Mouse (Mus musculus) naive thymus-derived CD4-positive, alpha-beta T cell, adult 2 months (primary cell): ENCODE measurements at regions not wholly inside any gene's neighbourhood (a gene's known extent, or its start where the extent isn't known, plus 50 kb on each side); places are given as distances from the start of the nearest gene placed in this dataset.

Source experiments
- DNase-seq: peaks from one replicate; pipeline ENCODE4 v3.0.0-alpha.2; 2011; ENCODE audit warnings: low read depth

DNA sequence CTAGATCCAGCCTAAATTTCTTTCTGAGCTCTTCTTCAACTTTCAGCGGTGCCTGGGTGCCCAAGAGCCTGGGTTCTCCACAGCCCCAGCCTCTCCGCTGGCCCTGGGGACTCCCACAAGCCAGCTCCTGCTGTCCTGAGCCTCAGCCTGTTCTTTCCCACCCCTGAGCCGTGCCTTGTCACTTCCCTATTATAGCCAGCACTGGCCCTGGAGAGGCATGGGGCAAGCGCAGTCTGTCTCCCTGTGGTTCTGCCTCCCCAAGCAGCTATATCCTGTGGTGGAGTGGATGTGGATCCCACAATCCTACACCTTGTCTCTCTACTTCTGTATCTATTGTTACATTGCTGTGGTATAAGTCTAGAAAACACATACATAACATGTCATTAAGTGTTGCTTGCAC lies 128.6 kb upstream of the Hgf start:
- DNase-seq, result no peak

DNA sequence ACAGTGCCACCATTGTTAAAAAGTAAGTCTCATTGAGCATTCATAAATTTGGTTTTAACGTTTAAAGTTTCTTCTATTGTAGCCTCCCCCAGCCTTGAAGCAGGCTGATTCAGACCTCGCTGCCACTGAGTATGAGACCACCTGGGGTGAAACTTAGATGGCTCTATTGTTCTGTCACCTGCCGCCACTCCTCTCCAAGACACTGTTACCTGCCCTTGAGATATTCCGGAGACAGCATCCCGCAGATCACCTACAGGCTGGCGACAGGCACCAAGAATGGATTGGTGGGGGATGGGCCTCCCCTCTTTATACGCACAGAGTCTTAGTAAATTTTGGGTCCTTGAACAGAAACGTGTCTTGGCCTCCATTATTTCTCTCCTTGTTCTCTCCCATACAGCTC lies 128.0 kb upstream of the Hgf start:
- DNase-seq, result no peak

DNA sequence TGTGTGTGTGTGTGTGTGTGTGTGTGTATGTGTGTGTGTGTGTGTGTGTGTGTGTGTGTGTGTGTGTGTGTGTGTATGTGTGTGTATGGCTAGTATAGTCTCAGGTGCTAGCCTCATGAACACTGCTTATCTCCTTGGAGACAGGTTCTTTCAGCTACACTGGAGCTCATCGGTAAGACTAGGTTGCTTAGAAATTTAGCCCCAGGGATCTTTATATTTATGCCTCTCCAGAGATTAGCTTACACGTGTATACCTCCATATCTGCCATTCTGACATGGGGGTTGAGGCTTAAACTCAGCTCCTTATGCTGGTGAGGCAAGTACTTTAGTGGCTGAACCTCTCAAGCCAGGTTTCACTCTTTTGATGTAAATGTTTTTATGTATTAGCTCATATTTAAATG lies 127.0 kb upstream of the Hgf start:
- DNase-seq, result no peak

DNA sequence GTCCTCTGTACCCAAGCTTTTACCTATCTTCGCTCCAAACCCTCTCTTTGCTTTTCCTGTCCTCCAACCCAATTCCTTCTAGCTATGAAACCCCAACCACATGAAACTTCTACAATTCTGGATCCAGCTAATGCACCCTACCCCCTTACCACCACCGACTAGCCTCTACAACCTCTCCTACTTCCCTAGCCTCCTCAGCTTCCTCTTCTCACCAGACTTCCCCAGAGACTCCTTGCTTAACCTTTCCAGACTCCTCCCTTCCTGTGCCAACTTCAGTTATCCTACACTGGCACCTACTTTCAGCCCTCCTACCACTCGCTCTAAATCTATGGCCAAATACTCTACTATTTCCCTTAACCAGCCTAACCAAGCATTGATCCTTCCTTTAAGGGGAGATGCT lies 118.7 kb upstream of the Hgf start:
- no peak for DNase-seq

DNA sequence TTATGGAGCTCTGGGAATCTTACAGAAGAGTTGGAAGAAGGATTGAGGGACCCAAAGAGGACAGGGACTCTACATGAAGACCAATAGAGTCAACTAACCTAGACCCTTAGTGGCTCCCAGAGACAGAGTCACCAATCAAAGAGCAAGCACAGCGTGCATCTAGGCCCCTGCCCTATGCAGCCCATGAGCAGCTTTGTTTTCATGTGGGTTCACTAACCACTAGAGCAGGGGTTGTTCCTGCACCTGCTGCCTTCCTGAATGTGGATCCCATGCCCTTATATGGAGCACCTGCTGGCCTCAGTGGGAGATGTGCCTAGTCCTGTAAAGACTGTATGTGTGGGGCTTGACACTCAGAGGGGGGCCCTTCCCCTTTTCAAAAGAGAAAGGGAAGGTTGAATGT lies 108.2 kb upstream of the Hgf start:
- DNase-seq, result no peak

DNA sequence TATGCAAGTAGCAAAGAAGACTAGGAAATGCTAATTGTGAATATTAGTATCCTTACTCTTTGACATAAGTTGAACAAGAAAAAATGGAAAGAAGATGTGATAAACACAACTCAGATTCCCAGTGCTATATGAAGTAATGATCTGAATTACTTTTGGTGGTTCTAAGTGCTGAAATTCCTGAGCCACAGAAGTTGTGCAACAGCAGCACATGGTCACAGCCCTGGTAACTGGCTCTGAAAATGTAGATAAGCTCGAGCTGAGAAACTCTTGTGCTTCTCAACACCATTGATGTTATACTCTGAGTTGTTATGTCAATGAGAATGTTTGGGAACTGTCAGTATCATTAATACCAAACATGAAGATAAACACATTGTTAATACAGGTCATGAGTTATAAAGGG lies 106.3 kb upstream of the Hgf start:
- no peak for DNase-seq

DNA sequence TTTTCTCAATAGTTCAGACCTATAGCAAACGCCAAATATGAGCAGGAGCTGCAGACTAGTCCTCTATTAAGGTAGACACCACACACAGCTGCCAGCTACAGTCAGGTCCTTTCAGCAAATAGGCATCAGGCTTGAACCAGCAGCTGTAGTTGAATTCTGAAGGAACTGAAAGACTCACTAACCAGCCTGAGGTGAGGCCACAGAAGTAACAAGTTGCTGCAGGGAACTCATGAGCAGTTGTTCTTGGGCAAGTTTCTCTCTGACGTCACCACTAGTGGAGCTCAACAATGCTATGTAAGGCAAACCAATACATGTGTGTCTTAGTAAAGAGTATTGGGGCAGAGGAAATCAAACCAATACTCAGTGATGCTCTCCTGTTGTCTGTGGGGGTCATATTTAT lies 91.5 kb upstream of the Hgf start:
- no peak for DNase-seq

DNA sequence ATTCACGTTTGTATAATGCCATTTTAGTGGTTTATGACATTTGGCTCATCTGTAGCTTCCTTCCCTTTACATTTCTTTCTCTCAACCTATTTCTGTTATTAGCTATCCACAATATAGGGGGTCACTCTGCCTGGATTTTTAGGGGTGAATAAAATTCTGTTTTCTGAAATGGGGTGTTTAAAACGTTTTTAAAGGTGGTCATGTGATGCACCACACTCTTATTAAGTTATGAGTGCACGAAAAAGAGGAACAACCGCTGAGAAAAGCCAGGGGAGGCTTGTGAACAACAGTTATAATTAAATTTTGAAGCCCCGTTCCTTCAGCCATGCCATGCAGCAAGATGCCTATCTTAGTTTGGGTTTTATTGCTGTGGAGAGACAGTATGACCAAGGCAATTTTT lies 87.0 kb upstream of the Hgf start:
- no peak for DNase-seq

DNA sequence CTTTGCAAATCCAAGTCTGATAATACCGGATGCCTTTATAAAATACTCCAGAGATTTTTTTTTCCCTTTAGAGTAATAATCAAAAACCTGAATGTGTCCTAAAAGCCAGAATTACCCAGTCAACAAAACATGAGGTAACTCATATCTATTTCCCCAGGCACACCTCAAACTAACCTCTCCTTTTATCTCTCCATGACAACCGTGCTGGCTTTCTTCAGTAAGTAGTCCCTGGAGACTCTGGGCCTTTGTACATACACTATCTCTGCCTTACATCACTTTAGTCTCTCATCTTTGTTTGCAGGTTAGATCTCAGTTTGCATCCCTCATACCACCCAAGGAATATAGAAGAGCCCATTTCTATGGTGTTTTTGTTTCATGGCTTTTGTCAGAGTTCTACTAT lies 84.7 kb upstream of the Hgf start:
- no peak for DNase-seq

DNA sequence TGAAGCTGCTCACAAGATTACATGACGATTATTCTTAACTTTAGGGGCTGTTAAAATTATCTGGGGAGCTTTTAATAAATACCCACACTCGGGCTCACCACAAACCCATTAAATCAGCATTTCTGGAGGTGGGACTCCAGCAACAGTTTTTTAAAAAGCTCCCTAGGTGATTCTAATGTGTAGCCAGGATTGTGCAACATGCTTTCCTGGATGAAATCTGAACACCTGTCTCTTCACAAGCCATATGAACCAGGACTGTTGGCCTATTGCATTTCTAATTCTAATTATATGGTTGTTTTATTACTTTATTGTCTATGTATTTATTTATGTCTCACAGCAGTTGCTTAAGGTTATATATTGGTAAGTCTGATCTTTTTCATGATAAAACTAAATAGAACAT lies 84.1 kb upstream of the Hgf start:
- DNase-seq, result no peak

DNA sequence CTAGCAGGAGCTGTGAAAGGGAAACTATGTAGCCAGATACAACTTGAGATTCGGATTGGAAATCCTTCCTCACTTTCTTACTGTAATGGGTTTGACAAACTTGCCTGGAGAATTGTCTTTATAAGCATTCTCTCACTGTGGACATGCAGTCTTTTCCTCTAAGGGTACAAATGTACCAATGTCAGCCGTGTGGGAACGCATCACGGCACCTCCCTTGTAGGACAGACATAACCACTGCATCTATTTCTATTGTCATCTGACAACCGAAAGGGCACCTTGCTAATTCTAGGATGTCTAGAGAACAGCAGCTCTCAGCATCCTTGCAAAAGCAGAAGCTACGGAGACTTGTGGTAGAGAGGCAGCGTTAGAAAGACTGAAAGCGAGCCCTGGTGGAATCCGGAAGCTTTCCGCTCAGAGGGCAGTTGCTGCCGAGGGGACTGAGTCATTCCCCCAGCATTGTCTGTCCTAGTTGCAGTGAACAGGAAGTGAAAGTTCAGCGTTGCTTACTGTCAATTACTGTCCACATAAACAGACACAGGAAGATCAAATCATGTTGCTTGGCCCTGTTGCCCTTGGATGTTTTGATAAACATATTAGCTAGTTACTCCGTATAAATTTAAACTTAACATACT lies 83.5 kb upstream of the Hgf start:
- peak; percentile 34 for DNase-seq

DNA sequence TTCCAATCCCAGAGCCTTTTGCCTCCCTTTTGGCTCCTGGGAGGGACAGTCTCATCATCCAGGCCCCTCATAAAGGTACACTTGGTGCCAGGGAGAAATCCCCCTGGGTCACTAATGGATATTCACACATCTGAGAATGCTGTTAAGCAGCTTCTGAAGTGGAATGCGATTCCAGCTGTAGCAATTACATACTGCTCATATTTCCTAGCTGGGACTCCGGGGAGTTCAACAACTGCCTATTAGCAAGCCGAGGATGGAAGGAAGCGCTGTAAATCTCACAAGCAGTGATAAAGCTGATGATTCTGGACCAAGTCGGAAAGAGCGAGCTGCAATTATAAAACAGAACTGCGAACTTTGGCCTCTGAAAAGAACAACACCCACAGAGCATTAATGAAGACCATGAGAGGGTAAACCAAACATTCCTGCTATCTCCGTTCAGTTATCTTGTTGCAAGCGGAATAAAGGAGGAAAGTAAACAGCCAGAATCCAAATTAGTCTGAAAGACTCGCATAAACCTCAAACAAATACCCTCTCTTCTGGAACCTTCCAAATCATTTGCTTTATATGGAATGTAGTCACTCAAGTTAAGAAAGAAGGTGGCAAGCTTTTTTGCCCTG lies 82.8 kb upstream of the Hgf start:
- no peak for DNase-seq

DNA sequence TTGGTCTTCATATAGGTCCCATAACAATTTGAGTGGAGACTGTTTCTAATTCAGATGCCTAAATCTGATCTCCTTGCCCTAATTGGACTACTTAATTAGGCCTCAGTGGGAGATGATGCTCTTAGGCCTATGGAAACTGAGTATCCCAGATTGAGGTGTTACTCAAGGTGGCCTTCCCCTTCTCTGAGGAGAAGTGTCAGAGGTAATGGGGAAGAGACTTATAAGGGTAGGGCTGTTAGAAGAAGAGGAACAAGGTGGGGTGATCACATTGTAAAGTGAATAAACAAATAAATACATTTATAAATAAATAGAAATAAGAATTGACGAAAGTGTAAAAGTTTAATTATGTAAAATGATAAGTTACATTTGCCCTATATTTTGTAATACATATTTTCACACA lies 65.3 kb upstream of the Hgf start:
- no peak for DNase-seq

DNA sequence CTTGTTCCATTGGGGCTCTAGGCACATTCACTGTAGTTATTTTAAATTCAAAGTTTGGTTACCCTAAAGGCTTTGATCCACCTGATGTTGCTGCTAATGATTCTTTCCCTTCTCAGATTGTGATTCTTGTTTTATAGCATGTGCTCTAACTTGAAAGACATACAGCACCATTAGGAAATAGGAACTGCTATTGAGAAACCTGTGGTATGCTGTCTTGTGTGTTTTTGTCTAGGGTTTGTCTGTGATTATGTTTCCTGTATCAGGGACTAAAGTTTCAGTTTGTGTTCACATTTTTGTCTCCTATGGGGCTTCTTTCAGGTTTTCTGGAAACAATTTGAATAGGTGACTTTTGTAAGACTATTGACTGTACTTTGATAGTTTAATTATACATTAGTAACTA lies 63.5 kb upstream of the Hgf start:
- no peak for DNase-seq

DNA sequence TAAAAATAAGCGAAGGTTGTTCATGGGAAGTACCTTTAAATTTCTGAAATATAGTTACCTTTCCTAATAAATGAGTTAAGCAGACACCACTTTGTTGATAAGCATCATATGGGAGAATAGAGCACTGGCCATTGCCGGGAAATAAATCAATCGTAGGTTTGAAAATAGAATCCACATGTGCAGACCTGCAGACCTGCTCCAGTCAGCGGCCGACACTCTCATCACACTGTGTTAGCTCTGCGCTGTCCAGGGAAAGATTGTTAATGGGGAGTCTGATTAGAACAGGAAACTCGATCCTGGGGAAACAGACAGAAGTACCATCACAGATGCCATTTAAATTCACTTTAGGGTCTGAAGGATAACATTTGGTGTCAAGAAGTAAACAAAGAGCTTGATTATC lies 53.4 kb upstream of the Hgf start:
- DNase-seq, result no peak
